Mouse (Mus musculus): Measurements from ENCODE around the gene Pom121. TPM values are rescaled to one million over a fixed set of nuclear protein-coding genes. Genes with fewer than 3 reads are reported as not detected.

The Pom121 gene
- total RNA-seq, 2 experiments from 2014 or later = 11.0 to 12.3 TPM

GRCm38 (mm10) chr5:135362572-135362971, 31.8 kb downstream of the Pom121 start:
- DNase-seq = no peak
- Histone ChIP-seq H3K27ac (no peak overlapping the region), H3K4me3 (no peak overlapping the region)
- intact Hi-C loops (cut with DNase I) = loop anchor here (10.0 kb wide), 1 partner anchor 128 kb away; no protein-coding TSS in a partner anchor
- TF ChIP-seq CTCF (IDR thresholded peaks at IDR 0.05) = no peak

GRCm38 (mm10) chr5:135359772-135360171, 34.6 kb downstream of the Pom121 start:
- DNase-seq = no peak
- Histone ChIP-seq H3K27ac (no peak overlapping the region), H3K4me3 (no peak overlapping the region)
- intact Hi-C loops (cut with DNase I) = loop anchor here (10.0 kb wide), 1 partner anchor 125 kb away; no protein-coding TSS in a partner anchor
- no peak for TF ChIP-seq CTCF (IDR thresholded peaks at IDR 0.05)

- H3K4me3 ChIP-seq = no peak overlapping the region
- TF ChIP-seq CTCF (IDR thresholded peaks at IDR 0.05) = no peak
- intact Hi-C loops (cut with DNase I) = no loop called here
- no peak overlapping the region for H3K27ac ChIP-seq
- DNase-seq = peak; percentile 25
Measured at GRCm38 (mm10) chr5:135357556-135357955, 36.8 kb downstream of the Pom121 start.

- TF ChIP-seq CTCF (IDR thresholded peaks at IDR 0.05) = no peak
- intact Hi-C loops (cut with DNase I) = no loop called here
- H3K27ac ChIP-seq = no peak overlapping the region
- DNase-seq = no peak
- no peak overlapping the region for H3K4me3 ChIP-seq
Measured at GRCm38 (mm10) chr5:135356090-135356489, 38.3 kb downstream of the Pom121 start.

GRCm38 (mm10) chr5:135353564-135353963, 40.8 kb downstream of the Pom121 start:
- H3K4me3 ChIP-seq = no peak overlapping the region
- no peak for DNase-seq
- intact Hi-C loops (cut with DNase I) = no loop called here
- peak; percentile 37; the same call in 1 of the 2 replicates for TF ChIP-seq CTCF (IDR thresholded peaks at IDR 0.05)
- H3K27ac ChIP-seq = no peak overlapping the region

GRCm38 (mm10) chr5:135352995-135353394, 41.4 kb downstream of the Pom121 start, which contains the start of gene Trim50:
TSS of gene Trim50 (plus strand) at chr5:135353295.
- DNase-seq = no peak
- no peak for TF ChIP-seq CTCF (IDR thresholded peaks at IDR 0.05)
- Histone ChIP-seq H3K27ac (no peak within 1 kb of the TSS), H3K4me3 (no peak within 1 kb of the TSS)
- intact Hi-C loops (cut with DNase I) = no loop called here

GRCm38 (mm10) chr5:135351606-135352005, 42.7 kb downstream of the Pom121 start:
- intact Hi-C loops (cut with DNase I) = no loop called here

GRCm38 (mm10) chr5:135349862-135350261, 44.5 kb downstream of the Pom121 start, which contains the start of gene Fkbp6:
TSS of gene Fkbp6 (minus strand) at chr5:135350044.
- Histone ChIP-seq H3K27ac (no peak within 1 kb of the TSS), H3K4me3 (no peak within 1 kb of the TSS)
- no peak for DNase-seq
- no peak for TF ChIP-seq CTCF (IDR thresholded peaks at IDR 0.05)
- intact Hi-C loops (cut with DNase I) = no loop called here

More at GRCm38 (mm10) chr5:135351606-135352005, 42.7 kb downstream of the Pom121 start:
- DNase-seq = no peak
- Histone ChIP-seq H3K27ac (no peak overlapping the region), H3K4me3 (no peak overlapping the region)
- no peak for TF ChIP-seq CTCF (IDR thresholded peaks at IDR 0.05)

- no peak overlapping the region for H3K27ac ChIP-seq
- no peak for TF ChIP-seq CTCF (IDR thresholded peaks at IDR 0.05)
- no peak for DNase-seq
- intact Hi-C loops (cut with DNase I) = no loop called here
- no peak overlapping the region for H3K4me3 ChIP-seq
Measured at GRCm38 (mm10) chr5:135347511-135348011, 46.8 kb downstream of the Pom121 start.

GRCm38 (mm10) chr5:135346430-135346829, 47.9 kb downstream of the Pom121 start:
- intact Hi-C loops (cut with DNase I) = no loop called here
- no peak for DNase-seq

GRCm38 (mm10) chr5:135345989-135346388, 48.4 kb downstream of the Pom121 start:
- H3K4me3 ChIP-seq = no peak overlapping the region
- no peak overlapping the region for H3K27ac ChIP-seq
- no peak for DNase-seq
- intact Hi-C loops (cut with DNase I) = no loop called here
- no peak for TF ChIP-seq CTCF (IDR thresholded peaks at IDR 0.05)

More at GRCm38 (mm10) chr5:135346430-135346829, 47.9 kb downstream of the Pom121 start:
- H3K27ac ChIP-seq = no peak overlapping the region
- TF ChIP-seq CTCF (IDR thresholded peaks at IDR 0.05) = peak; percentile 39
- H3K4me3 ChIP-seq = no peak overlapping the region

GRCm38 (mm10) chr5:135337575-135337974, 56.8 kb downstream of the Pom121 start:
- H3K4me3 ChIP-seq = no peak overlapping the region
- no peak overlapping the region for H3K27ac ChIP-seq
- intact Hi-C loops (cut with DNase I) = no loop called here
- peak; percentile 39 for TF ChIP-seq CTCF (IDR thresholded peaks at IDR 0.05)
- DNase-seq = no peak

- no peak overlapping the region for H3K27ac ChIP-seq
- intact Hi-C loops (cut with DNase I) = no loop called here
- H3K4me3 ChIP-seq = no peak overlapping the region
- no peak for DNase-seq
- TF ChIP-seq CTCF (IDR thresholded peaks at IDR 0.05) = no peak
Measured at GRCm38 (mm10) chr5:135331161-135331560, 63.2 kb downstream of the Pom121 start.

- no peak overlapping the region for H3K4me3 ChIP-seq
- intact Hi-C loops (cut with DNase I) = no loop called here
- no peak for DNase-seq
- no peak for TF ChIP-seq CTCF (IDR thresholded peaks at IDR 0.05)
- no peak overlapping the region for H3K27ac ChIP-seq
Measured at GRCm38 (mm10) chr5:135330201-135330600, 64.1 kb downstream of the Pom121 start.
